Mouse (Mus musculus): ENCODE results near the gene Olfr221.

DNA sequence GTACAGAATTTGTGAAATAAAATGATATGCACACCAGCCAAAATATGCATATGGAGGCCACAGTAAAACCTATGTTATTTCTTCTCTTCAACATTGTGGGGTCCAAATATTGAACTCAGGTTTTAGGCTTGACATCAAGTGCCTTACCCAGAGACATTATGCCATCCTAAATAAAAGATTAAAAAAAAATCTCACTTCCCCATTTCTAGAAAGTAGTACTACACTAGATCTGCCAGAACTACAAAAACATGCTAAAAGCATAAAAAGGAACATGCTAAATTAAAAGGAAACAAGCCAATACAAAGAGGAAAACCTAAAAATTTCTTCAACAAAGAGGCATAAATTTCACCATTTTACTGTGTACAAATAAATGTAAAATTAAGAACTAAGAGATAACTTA is 40.8 kb upstream of the Olfr221 start:
- TF ChIP-seq CTCF (IDR thresholded peaks at IDR 0.05; ENCODE audit: control insufficient read depth, insufficient read depth, insufficient replicate concordance, low read depth, low read length) (no peak), POLR2A (IDR thresholded peaks at IDR 0.05; ENCODE audit: control insufficient read depth, low read depth, low read length) (no peak)

Data from testis, adult 2 months (tissue).